Mouse (Mus musculus): ENCODE measurements at regions not wholly inside any gene's neighbourhood (a gene's known extent, or its start where the extent isn't known, plus 50 kb on each side); places are given as distances from the start of the nearest gene placed in this dataset.

GRCm38 (mm10) chr1:156995180-156995951 is 55.9 kb upstream of the Ralgps2 start:
- Histone ChIP-seq H3K36me3 (ENCODE audit: control insufficient read depth, insufficient read depth) (no peaks in the 10 kb centered on the region), H3K9ac (replicated peaks; ENCODE audit: low read depth, low read length) (no peak overlapping the region), H3K4me2 (ENCODE audit: low read length) (no peak overlapping the region), H3K4me3 (replicated peaks; ENCODE audit: low read length) (no peak overlapping the region), H3K9me3 (ENCODE audit: control insufficient read depth, low read length) (no peaks in the 10 kb centered on the region), H3K27ac (ENCODE audit: low read length) (no peak overlapping the region; the same call in 1 of the 2 replicates), H3K4me1 (replicated peaks; ENCODE audit: control insufficient read depth, insufficient read depth, low read length) (peaks cover 44% of the 10 kb centered on the region), H3K27me3 (replicated peaks; ENCODE audit: control insufficient read depth, insufficient read depth, low read length) (no peaks in the 10 kb centered on the region)
- WGBS, result 96% methylated on average over 7 of the region's 7 CpGs
- ATAC-seq, result no peak

- H3K27ac ChIP-seq (ENCODE audit: low read length), result no peak overlapping the region
- no peaks in the 10 kb centered on the region for H3K36me3 ChIP-seq (ENCODE audit: control insufficient read depth, insufficient read depth)
- ATAC-seq, result no peak
- H3K4me1 ChIP-seq (replicated peaks; ENCODE audit: control insufficient read depth, insufficient read depth, low read length), result peaks cover 42% of the 10 kb centered on the region
- no peak overlapping the region for H3K4me2 ChIP-seq (ENCODE audit: low read length)
- WGBS, result 96% methylated on average over 2 of the region's 2 CpGs
- no peak overlapping the region for H3K4me3 ChIP-seq (replicated peaks; ENCODE audit: low read length)
- H3K9me3 ChIP-seq (ENCODE audit: control insufficient read depth, low read length), result no peaks in the 10 kb centered on the region
- no peaks in the 10 kb centered on the region for H3K27me3 ChIP-seq (replicated peaks; ENCODE audit: control insufficient read depth, insufficient read depth, low read length)
- H3K9ac ChIP-seq (replicated peaks; ENCODE audit: low read depth, low read length), result no peak overlapping the region
These were observed 55.2 kb upstream of the Ralgps2 start for GRCm38 (mm10) chr1:156994644-156995016.

- H3K4me2 ChIP-seq (ENCODE audit: low read length), result no peak overlapping the region
- no peak overlapping the region for H3K9ac ChIP-seq (replicated peaks; ENCODE audit: low read depth, low read length)
- WGBS, result 72% methylated on average over 15 of the region's 15 CpGs
- H3K4me1 ChIP-seq (replicated peaks; ENCODE audit: control insufficient read depth, insufficient read depth, low read length), result peaks cover 42% of the 10 kb centered on the region
- H3K4me3 ChIP-seq (replicated peaks; ENCODE audit: low read length), result no peak overlapping the region
- H3K27ac ChIP-seq (ENCODE audit: low read length), result no peak overlapping the region; the same call in 1 of the 2 replicates
- no peaks in the 10 kb centered on the region for H3K27me3 ChIP-seq (replicated peaks; ENCODE audit: control insufficient read depth, insufficient read depth, low read length)
- H3K36me3 ChIP-seq (ENCODE audit: control insufficient read depth, insufficient read depth), result no peaks in the 10 kb centered on the region
- ATAC-seq, result no peak
- H3K9me3 ChIP-seq (ENCODE audit: control insufficient read depth, low read length), result no peaks in the 10 kb centered on the region
These were observed 54.7 kb upstream of the Ralgps2 start for GRCm38 (mm10) chr1:156994005-156994643.

GRCm38 (mm10) chr1:156993105-156993504 is 53.7 kb upstream of the Ralgps2 start:
- no peak overlapping the region for H3K9ac ChIP-seq (replicated peaks; ENCODE audit: low read depth, low read length)
- peak overlapping the region; percentile 12 for H3K27ac ChIP-seq (ENCODE audit: low read length)
- H3K4me1 ChIP-seq (replicated peaks; ENCODE audit: control insufficient read depth, insufficient read depth, low read length), result peaks cover 41% of the 10 kb centered on the region
- no peak for ATAC-seq
- no peaks in the 10 kb centered on the region for H3K9me3 ChIP-seq (ENCODE audit: control insufficient read depth, low read length)
- no peaks in the 10 kb centered on the region for H3K36me3 ChIP-seq (ENCODE audit: control insufficient read depth, insufficient read depth)
- H3K27me3 ChIP-seq (replicated peaks; ENCODE audit: control insufficient read depth, insufficient read depth, low read length), result no peaks in the 10 kb centered on the region
- H3K4me3 ChIP-seq (replicated peaks; ENCODE audit: low read length), result no peak overlapping the region
- H3K4me2 ChIP-seq (ENCODE audit: low read length), result no peak overlapping the region
- WGBS, result 73% methylated on average over 3 of the region's 3 CpGs

- no peak for ATAC-seq
- H3K9ac ChIP-seq (replicated peaks; ENCODE audit: low read depth, low read length), result no peak overlapping the region
- H3K9me3 ChIP-seq (ENCODE audit: control insufficient read depth, low read length), result no peaks in the 10 kb centered on the region
- no peaks in the 10 kb centered on the region for H3K36me3 ChIP-seq (ENCODE audit: control insufficient read depth, insufficient read depth)
- H3K4me3 ChIP-seq (replicated peaks; ENCODE audit: low read length), result no peak overlapping the region
- WGBS, result 10% methylated on average over 2 of the region's 2 CpGs
- peaks cover 36% of the 10 kb centered on the region for H3K4me1 ChIP-seq (replicated peaks; ENCODE audit: control insufficient read depth, insufficient read depth, low read length)
- no peak overlapping the region for H3K4me2 ChIP-seq (ENCODE audit: low read length)
- H3K27me3 ChIP-seq (replicated peaks; ENCODE audit: control insufficient read depth, insufficient read depth, low read length), result no peaks in the 10 kb centered on the region
- peak overlapping the region; percentile 12 for H3K27ac ChIP-seq (ENCODE audit: low read length)
These were observed 53.1 kb upstream of the Ralgps2 start for GRCm38 (mm10) chr1:156992536-156992935.

GRCm38 (mm10) chr1:156990567-156991494 is 51.4 kb upstream of the Ralgps2 start:
- no peak overlapping the region for H3K9ac ChIP-seq (replicated peaks; ENCODE audit: low read depth, low read length)
- no peaks in the 10 kb centered on the region for H3K36me3 ChIP-seq (ENCODE audit: control insufficient read depth, insufficient read depth)
- H3K27me3 ChIP-seq (replicated peaks; ENCODE audit: control insufficient read depth, insufficient read depth, low read length), result no peaks in the 10 kb centered on the region
- ATAC-seq, result peak; percentile 46; the same call in 1 of the 2 replicates
- no peak overlapping the region for H3K4me2 ChIP-seq (ENCODE audit: low read length)
- H3K4me1 ChIP-seq (replicated peaks; ENCODE audit: control insufficient read depth, insufficient read depth, low read length), result peaks cover 25% of the 10 kb centered on the region
- H3K4me3 ChIP-seq (replicated peaks; ENCODE audit: low read length), result no peak overlapping the region
- no peaks in the 10 kb centered on the region for H3K9me3 ChIP-seq (ENCODE audit: control insufficient read depth, low read length)
- H3K27ac ChIP-seq (ENCODE audit: low read length), result peak overlapping the region; percentile 35; the same call in 1 of the 2 replicates
- 70% methylated on average over 14 of the region's 14 CpGs for WGBS

GRCm38 (mm10) chr1:156990112-156990511 is 50.7 kb upstream of the Ralgps2 start:
- Histone ChIP-seq H3K27me3 (replicated peaks; ENCODE audit: control insufficient read depth, insufficient read depth, low read length) (no peaks in the 10 kb centered on the region), H3K4me2 (ENCODE audit: low read length) (no peak overlapping the region), H3K36me3 (ENCODE audit: control insufficient read depth, insufficient read depth) (no peaks in the 10 kb centered on the region), H3K4me3 (replicated peaks; ENCODE audit: low read length) (no peak overlapping the region), H3K4me1 (replicated peaks; ENCODE audit: control insufficient read depth, insufficient read depth, low read length) (peaks cover 25% of the 10 kb centered on the region), H3K9ac (replicated peaks; ENCODE audit: low read depth, low read length) (no peak overlapping the region), H3K9me3 (ENCODE audit: control insufficient read depth, low read length) (no peaks in the 10 kb centered on the region), H3K27ac (ENCODE audit: low read length) (peak overlapping the region; percentile 48)
- 14% methylated on average over 9 of the region's 9 CpGs for whole genome bisulfite sequencing
- peak; percentile 90 for ATAC-seq

- no peaks in the 10 kb centered on the region for H3K27me3 ChIP-seq (replicated peaks; ENCODE audit: control insufficient read depth, insufficient read depth, low read length)
- peaks cover 25% of the 10 kb centered on the region for H3K4me1 ChIP-seq (replicated peaks; ENCODE audit: control insufficient read depth, insufficient read depth, low read length)
- H3K4me2 ChIP-seq (ENCODE audit: low read length), result no peak overlapping the region
- no peak overlapping the region for H3K4me3 ChIP-seq (replicated peaks; ENCODE audit: low read length)
- ATAC-seq, result no peak
- H3K27ac ChIP-seq (ENCODE audit: low read length), result no peak overlapping the region
- no peaks in the 10 kb centered on the region for H3K36me3 ChIP-seq (ENCODE audit: control insufficient read depth, insufficient read depth)
- no peak overlapping the region for H3K9ac ChIP-seq (replicated peaks; ENCODE audit: low read depth, low read length)
- 76% methylated on average over 10 of the region's 10 CpGs for WGBS
- H3K9me3 ChIP-seq (ENCODE audit: control insufficient read depth, low read length), result no peaks in the 10 kb centered on the region
These were observed 49.8 kb upstream of the Ralgps2 start for GRCm38 (mm10) chr1:156989149-156989785.
